ENCODE assay signal across 9 mouse cellular contexts in the genomic region with DNA sequence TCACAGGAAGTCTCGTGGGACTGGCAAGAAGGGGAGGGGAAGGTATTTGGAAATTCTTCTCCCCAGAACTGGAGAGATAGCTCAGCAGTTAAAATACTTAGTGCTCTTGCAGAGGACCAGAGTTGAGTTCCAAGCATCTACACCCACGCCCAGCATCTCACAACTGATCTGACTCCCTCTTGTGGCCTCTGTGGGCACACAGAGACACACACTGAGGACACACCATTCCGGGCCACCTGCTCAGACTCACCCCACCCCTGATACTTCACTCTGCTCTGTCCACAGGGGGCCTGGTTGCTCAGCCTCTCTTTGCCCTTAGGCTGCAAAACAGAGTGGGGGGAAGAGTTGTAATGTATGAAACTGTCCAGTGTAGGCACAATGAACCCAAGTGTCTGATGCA. TPM values are rescaled to one million over a fixed set of nuclear protein-coding genes. Genes with fewer than 3 reads are reported as not detected.
A peak's percentile ranks its signal among the peaks of the same experiment; 100 is the strongest.
DNase-seq lines count a peak whose midpoint lies in the region; ATAC-seq and TF ChIP-seq lines count a peak whose summit lies in the region.
"Had no signal": no experiment of that assay in that cellular context is flagged by ENCODE, and none has a peak within 500 bp of the region (broad histone marks: within the 10 kb centered on the region; RNA-seq: fewer than 3 reads in every experiment).

No protein-coding gene starts in this region.

- no peak overlapping the region for H3K27ac ChIP-seq in hindbrain, embryonic 13.5 days
- no peak overlapping the region for H3K27ac ChIP-seq in hindbrain, embryonic 10.5 days
- H3K27ac ChIP-seq in liver, embryonic 14.5 days = no peak overlapping the region
- H3K27ac ChIP-seq in embryonic facial prominence, embryonic 10.5 days (replicated peaks) = no peak overlapping the region
- H3K27ac ChIP-seq: embryonic facial prominence, embryonic 13.5 days had no signal

- 76% methylated on average over 3 of the region's 3 CpGs for WGBS in hindbrain, embryonic 13.5 days
- WGBS in hindbrain, embryonic 10.5 days = 82% methylated on average over 3 of the region's 3 CpGs
- WGBS in liver, embryonic 14.5 days (ENCODE audit: insufficient replicate concordance) = 45% methylated on average over 3 of the region's 3 CpGs
- WGBS in embryonic facial prominence, embryonic 10.5 days = 72% methylated on average over 3 of the region's 3 CpGs

- H3K4me3 ChIP-seq in hindbrain, embryonic 13.5 days = no peak overlapping the region; the same call in 1 of the 2 replicates
- H3K4me3 ChIP-seq in hindbrain, embryonic 10.5 days = no peak overlapping the region
- peak overlapping the region; percentile 44; the same call in 1 of the 2 replicates for H3K4me3 ChIP-seq in G1E (ENCODE audit: low read depth, low read length)
- H3K4me3 ChIP-seq in liver, embryonic 14.5 days (ENCODE audit: insufficient read depth in 1 of 2, low read depth in 2 of 2, low read length in 2 of 2) = no peak overlapping the region
- H3K4me3 ChIP-seq in embryonic facial prominence, embryonic 10.5 days = no peak overlapping the region
- H3K4me3 ChIP-seq: embryonic facial prominence, embryonic 13.5 days had no signal

- DNase-seq in hindbrain, embryonic 10.5 days (ENCODE audit: low spot score) = no peak
- DNase-seq in 416B (ENCODE audit: low read depth) = peak; percentile 65
- DNase-seq in G1E (ENCODE audit: low spot score) = no peak
- no peak for DNase-seq in liver, embryonic 14.5 days (ENCODE audit: low read depth in 3 of 3, low spot score in 3 of 3)
- DNase-seq in gastrocnemius, postnatal 4 days (ENCODE audit: low spot score in 2 of 2) = no peak
- no peak for DNase-seq in embryonic facial prominence, embryonic 10.5 days (ENCODE audit: low spot score)
- no peak for DNase-seq in Muller cell, postnatal 12 days (ENCODE audit: inconsistent ontology term)

- peak overlapping the region; percentile 95 for H3K4me2 ChIP-seq in hindbrain, embryonic 13.5 days
- no peak overlapping the region for H3K4me2 ChIP-seq in liver, embryonic 14.5 days (ENCODE audit: low read depth)
- H3K4me2 ChIP-seq: embryonic facial prominence, embryonic 13.5 days had no signal

- H3K9me3 ChIP-seq in hindbrain, embryonic 13.5 days = no peaks in the 10 kb centered on the region
- H3K9me3 ChIP-seq in hindbrain, embryonic 10.5 days = no peaks in the 10 kb centered on the region
- no peaks in the 10 kb centered on the region for H3K9me3 ChIP-seq in G1E (replicated peaks)
- no peaks in the 10 kb centered on the region for H3K9me3 ChIP-seq in liver, embryonic 14.5 days (ENCODE audit: control insufficient read depth, low read length)
- H3K9me3 ChIP-seq in embryonic facial prominence, embryonic 10.5 days = no peaks in the 10 kb centered on the region
- H3K9me3 ChIP-seq: embryonic facial prominence, embryonic 13.5 days had no signal

- no peak for TF ChIP-seq EP300 in liver, embryonic 14.5 days (IDR thresholded peaks at IDR 0.05; ENCODE audit: low read depth)

- peaks cover 63% of the 10 kb centered on the region for H3K4me1 ChIP-seq in hindbrain, embryonic 13.5 days (replicated peaks)
- H3K4me1 ChIP-seq in hindbrain, embryonic 10.5 days (replicated peaks) = peaks cover 70% of the 10 kb centered on the region
- H3K4me1 ChIP-seq in G1E (ENCODE audit: insufficient read depth, low read depth, low read length) = peaks cover 78% of the 10 kb centered on the region
- H3K4me1 ChIP-seq in liver, embryonic 14.5 days (replicated peaks; ENCODE audit: control insufficient read depth in 2 of 2, insufficient read depth in 2 of 2, low read length in 1 of 2) = peaks cover 17 to 25% of the 10 kb centered on the region in 2 experiments
- peaks cover 49% of the 10 kb centered on the region for H3K4me1 ChIP-seq in embryonic facial prominence, embryonic 10.5 days

- H3K36me3 ChIP-seq in hindbrain, embryonic 13.5 days = peaks cover 41% of the 10 kb centered on the region
- H3K36me3 ChIP-seq in hindbrain, embryonic 10.5 days = peaks cover 55% of the 10 kb centered on the region
- peaks cover 66% of the 10 kb centered on the region for H3K36me3 ChIP-seq in G1E (replicated peaks)
- H3K36me3 ChIP-seq in liver, embryonic 14.5 days (replicated peaks; ENCODE audit: control insufficient read depth, insufficient read depth, low read depth) = no peaks in the 10 kb centered on the region
- H3K36me3 ChIP-seq in embryonic facial prominence, embryonic 10.5 days (replicated peaks) = peaks cover 49% of the 10 kb centered on the region
- H3K36me3 ChIP-seq: embryonic facial prominence, embryonic 13.5 days had no signal

- 0 out of 2 replicates have a peak, but pooled peaks have one; percentile 6 for TF ChIP-seq CTCF in G1E (IDR thresholded peaks at IDR 0.05; ENCODE audit: low read depth, low read length)
- TF ChIP-seq CTCF in liver, embryonic 14.5 days (IDR thresholded peaks at IDR 0.05; ENCODE audit: low read depth) = peak; percentile 73

- no peak for ATAC-seq in hindbrain, embryonic 13.5 days (ENCODE audit: low FRiP score)
- ATAC-seq in G1E (ENCODE audit: extremely low read depth, insufficient number of reproducible peaks, low FRiP score, poor library complexity, severe bottlenecking) = no peak
- no peak for ATAC-seq in liver, embryonic 14.5 days (ENCODE audit: insufficient read depth)

- H3K9ac ChIP-seq in hindbrain, embryonic 13.5 days = no peak overlapping the region
- H3K9ac ChIP-seq in liver, embryonic 14.5 days (replicated peaks) = no peak overlapping the region
- H3K9ac ChIP-seq: embryonic facial prominence, embryonic 13.5 days had no signal

- H3K27me3 ChIP-seq in hindbrain, embryonic 13.5 days = no peaks in the 10 kb centered on the region
- peaks cover 3% of the 10 kb centered on the region; the same call in 1 of the 2 replicates for H3K27me3 ChIP-seq in hindbrain, embryonic 10.5 days (ENCODE audit: insufficient read depth, poor library complexity, severe bottlenecking)
- no peaks in the 10 kb centered on the region for H3K27me3 ChIP-seq in G1E (ENCODE audit: insufficient read depth, low read length)
- H3K27me3 ChIP-seq in liver, embryonic 14.5 days (ENCODE audit: control insufficient read depth, insufficient read depth, low read length) = no peaks in the 10 kb centered on the region
- H3K27me3 ChIP-seq in embryonic facial prominence, embryonic 10.5 days (replicated peaks; ENCODE audit: low read depth, poor library complexity, severe bottlenecking) = peaks cover 21% of the 10 kb centered on the region

RNA-seq across cellular contexts. Expression of a gene that starts 3.4 kb away (rescaled TPM):
- 38.4 and 41.7 TPM in 2 replicates for polyA plus RNA-seq in hindbrain, embryonic 13.5 days (2015; fragmentation: Nextera tagmentation; extraction: Ambion mirVana)
- polyA plus RNA-seq in hindbrain, embryonic 10.5 days (2016; fragmentation: Nextera tagmentation; extraction: Ambion mirVana) = 10.0 and 13.9 TPM in 2 replicates
- 5.0 and 9.4 TPM in 2 replicates for total RNA-seq in G1E (2014; fragmentation: Nextera tagmentation)
- total RNA-seq in G1E (2017) = 13.0 and 13.5 TPM in 2 replicates
- 12.1 and 12.5 TPM in 2 replicates for polyA plus RNA-seq in G1E (2012)
- polyA plus RNA-seq in liver, embryonic 14.5 days (2012; rRNA removed) = 4.3 and 4.9 TPM in 2 replicates
- 1.8 and 2.0 TPM in 2 replicates for polyA plus RNA-seq in liver, embryonic 14.5 days (2014; fragmentation: Nextera tagmentation; extraction: Ambion mirVana)
- 1 to 10 TPM; 2.4 to 2.6 TPM for total RNA-seq in gastrocnemius, postnatal 4 days (2021)
- 7.4 and 8.5 TPM in 2 replicates for polyA plus RNA-seq in embryonic facial prominence, embryonic 10.5 days (2016; fragmentation: Nextera tagmentation; extraction: Ambion mirVana)
